Mouse (Mus musculus): ENCODE data around the gene Senp1.

DNA sequence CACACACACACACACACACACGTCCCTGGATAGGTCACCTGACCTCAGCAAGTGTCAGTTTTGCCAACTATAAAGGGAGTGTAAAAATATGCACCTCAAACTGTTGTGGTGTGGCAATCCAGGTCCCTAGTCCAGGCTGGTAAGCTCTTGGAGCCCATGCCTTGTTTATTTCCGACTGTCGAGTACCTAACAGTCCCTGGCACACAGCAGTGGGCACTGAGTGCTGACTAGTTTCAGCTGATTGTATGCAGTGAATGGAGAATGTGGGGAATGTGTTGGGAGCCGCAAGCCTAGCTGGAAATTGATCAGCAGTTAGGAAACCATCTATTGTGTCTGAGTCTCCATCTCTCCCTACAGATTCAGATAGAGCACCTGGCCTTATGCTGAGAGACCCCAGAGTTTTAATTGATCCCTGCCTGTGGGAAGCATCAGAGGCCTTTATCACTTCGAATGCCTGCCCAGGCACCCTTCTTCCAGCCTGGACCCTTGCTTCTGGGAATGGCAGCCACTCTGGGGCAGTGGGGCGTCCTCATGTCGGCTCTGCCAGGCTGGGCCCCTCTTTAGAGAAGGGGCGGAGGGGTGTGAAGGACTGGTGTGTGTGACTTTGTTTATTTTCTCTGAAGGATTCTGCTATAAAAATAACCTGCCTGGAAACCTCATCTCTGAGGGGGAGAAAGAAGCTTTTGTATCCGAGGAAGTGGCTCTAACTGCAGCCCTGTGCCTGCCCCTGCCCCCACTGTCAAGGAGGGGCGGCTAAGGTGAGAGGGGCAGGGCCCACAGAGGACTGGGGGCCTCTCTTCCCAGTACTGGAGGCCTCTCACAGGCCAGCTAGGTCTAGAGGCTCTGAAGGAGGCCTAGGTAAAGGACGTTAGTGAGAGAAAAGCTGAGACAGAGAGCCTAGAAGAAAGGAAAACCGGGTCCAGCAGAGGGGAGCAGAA lies 66.3 kb downstream of the Senp1 start:
- no peak for TF ChIP-seq CTCF (IDR thresholded peaks at IDR 0.05; ENCODE audit: borderline replicate concordance, control insufficient read depth, extremely low read depth, insufficient read depth, low read length, poor library complexity)
- no peak for TF ChIP-seq POLR2A (IDR thresholded peaks at IDR 0.05; ENCODE audit: control insufficient read depth, extremely low read depth, insufficient read depth, low read length, poor library complexity)

Data from thymus, adult 2 months (tissue).